Mouse (Mus musculus) bone marrow macrophage, adult 2 months (primary cell): ENCODE data around the gene Ifnar2. TPM values are rescaled to one million over a fixed set of nuclear protein-coding genes. Genes with fewer than 3 reads are reported as not detected.
A peak's percentile ranks its signal among the peaks of the same experiment; 100 is the strongest.

Experiments
- H3K27ac ChIP-seq: 2 replicates; pipeline ENCODE4 v1.5.1; 2012; ENCODE audit warnings: low read depth, low read length; ENCODE audit not compliant: insufficient read depth
- H3K4me1 ChIP-seq: 2 replicates; pipeline ENCODE4 v1.6.1; 2012; ENCODE audit warnings: low read length; ENCODE audit not compliant: control insufficient read depth, insufficient read depth
- H3K4me3 ChIP-seq: 2 replicates; pipeline ENCODE4 v1.5.1; 2012; ENCODE audit warnings: mild to moderate bottlenecking, low read length, moderate library complexity; ENCODE audit not compliant: insufficient read depth
- CTCF ChIP-seq: IDR thresholded peaks from 2 replicates; pipeline ENCODE4 v1.5.1; 2012; ENCODE audit warnings: low read depth, mild to moderate bottlenecking, low read length, moderate library complexity
- POLR2A ChIP-seq: IDR thresholded peaks from 2 replicates; pipeline ENCODE4 v1.6.1; 2012; ENCODE audit warnings: mild to moderate bottlenecking, low read depth, low read length, borderline replicate concordance
- polyA plus RNA-seq: library from polyadenylated mRNA; stranded (reverse); fragments of >200 nt; gene quantifications from 2 replicates; pipeline ENCODE4 v1.2.4, GENCODE M21; 2012; ENCODE audit not compliant: missing spikeins, insufficient read depth, insufficient read length

Gene Ifnar2
- polyA plus RNA-seq, 1 experiment = 237 TPM

GRCm38 (mm10) chr16:91347491-91348263 lies 24.9 kb upstream of the Ifnar2 start:
- Histone ChIP-seq H3K4me1 (peaks cover 19% of the 10 kb centered on the region), H3K4me3 (peak overlapping the region; percentile 38), H3K27ac (peak overlapping the region; percentile 88)
- TF ChIP-seq POLR2A (no peak), CTCF (no peak)

- no peak overlapping the region for H3K27ac ChIP-seq
- TF ChIP-seq POLR2A = no peak
- H3K4me1 ChIP-seq = peaks cover 24% of the 10 kb centered on the region
- H3K4me3 ChIP-seq = no peak overlapping the region
Measured at GRCm38 (mm10) chr16:91348264-91348565, 24.4 kb upstream of the Ifnar2 start.

GRCm38 (mm10) chr16:91348588-91349330 lies 23.8 kb upstream of the Ifnar2 start:
- H3K27ac ChIP-seq = no peak overlapping the region
- TF ChIP-seq POLR2A (no peak), CTCF (no peak)
- H3K4me3 ChIP-seq = no peak overlapping the region
- peaks cover 30% of the 10 kb centered on the region for H3K4me1 ChIP-seq

- peaks cover 44% of the 10 kb centered on the region for H3K4me1 ChIP-seq
- no peak overlapping the region for H3K4me3 ChIP-seq
- peak; percentile 64 for TF ChIP-seq CTCF
- TF ChIP-seq POLR2A = no peak
- H3K27ac ChIP-seq = peak overlapping the region; percentile 100
Measured at GRCm38 (mm10) chr16:91352084-91352562, 20.5 kb upstream of the Ifnar2 start.

GRCm38 (mm10) chr16:91352749-91353148 lies 19.8 kb upstream of the Ifnar2 start:
- Histone ChIP-seq H3K4me1 (peaks cover 45% of the 10 kb centered on the region), H3K4me3 (no peak overlapping the region)
- TF ChIP-seq CTCF (0 out of 2 replicates have a peak, but pooled peaks have one; percentile 2), POLR2A (no peak)

GRCm38 (mm10) chr16:91353177-91353576 lies 19.4 kb upstream of the Ifnar2 start:
- Histone ChIP-seq H3K4me1 (peaks cover 44% of the 10 kb centered on the region), H3K4me3 (no peak overlapping the region), H3K27ac (peak overlapping the region; percentile 100)
- TF ChIP-seq POLR2A (no peak), CTCF (no peak)

More at GRCm38 (mm10) chr16:91352749-91353148, 19.8 kb upstream of the Ifnar2 start:
- H3K27ac ChIP-seq = peak overlapping the region; percentile 100

GRCm38 (mm10) chr16:91353638-91354037 lies 18.9 kb upstream of the Ifnar2 start:
- Histone ChIP-seq H3K4me1 (peaks cover 45% of the 10 kb centered on the region), H3K4me3 (no peak overlapping the region), H3K27ac (peak overlapping the region; percentile 100)
- TF ChIP-seq CTCF (no peak), POLR2A (no peak)

- TF ChIP-seq POLR2A = no peak
- TF ChIP-seq CTCF = no peak
- Histone ChIP-seq H3K27ac (peak overlapping the region; percentile 100), H3K4me3 (peak overlapping the region; percentile 46), H3K4me1 (peaks cover 54% of the 10 kb centered on the region)
Measured at GRCm38 (mm10) chr16:91354599-91354998, 18.0 kb upstream of the Ifnar2 start.

- Histone ChIP-seq H3K4me1 (peaks cover 57% of the 10 kb centered on the region), H3K27ac (peak overlapping the region; percentile 100), H3K4me3 (peak overlapping the region; percentile 46)
- no peak for TF ChIP-seq POLR2A
- no peak for TF ChIP-seq CTCF
Measured at GRCm38 (mm10) chr16:91355160-91355559, 17.4 kb upstream of the Ifnar2 start.
